Mouse (Mus musculus) B cell, adult (primary cell): ENCODE results near the gene Akap6. TPM values are rescaled to one million over a fixed set of nuclear protein-coding genes. Genes with fewer than 3 reads are reported as not detected.

Experiments
- total RNA-seq: library from RNA; stranded (reverse); gene quantifications from 4 replicates; pipeline ENCODE4 v1.2.4, GENCODE M21; 2023; ENCODE audit not compliant: inconsistent age

Akap6 gene
- not detected in 4 replicates for total RNA-seq

DNA sequence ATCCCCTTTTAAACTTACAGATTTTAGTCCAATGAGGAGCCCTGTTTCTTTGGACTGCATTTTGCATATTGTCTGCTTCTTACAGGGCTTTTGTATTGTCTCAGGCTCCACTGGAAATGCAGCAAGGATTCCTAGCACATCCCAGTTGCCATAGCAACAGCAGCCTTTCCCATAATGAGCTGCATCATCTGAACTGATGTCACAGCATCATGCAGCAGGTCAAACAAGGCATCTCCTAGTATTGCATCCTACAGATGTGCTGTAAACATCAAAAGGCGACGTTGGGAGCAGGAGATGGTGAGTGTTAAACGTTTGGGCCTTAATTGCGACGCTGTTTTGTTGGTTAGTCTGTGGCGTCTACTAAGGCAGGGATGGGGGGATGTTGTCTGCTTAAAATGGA is at the start of gene Akap6:
Akap6 (plus strand) TSS at position 238 of the 400 bp plus-strand sequence.

Other genes with a start within 250 kb of the Akap6 start
- gene Arhgap5, start 195.4 kb upstream of the Akap6 start, total RNA-seq: 4.4 to 7.2 TPM (median 5.6 TPM) in 4 replicates